In genomic region chr2:76504989-76505388, GRCm38 (mm10) we compare ENCODE assay signal across 18 mouse cellular contexts.
"Had no signal": no experiment of that assay in that cellular context is flagged by ENCODE, and none has a peak within 500 bp of the region (broad histone marks: within the 10 kb centered on the region; RNA-seq: fewer than 3 reads in every experiment).

No protein-coding gene starts in this region.

- H3K4me1 ChIP-seq: lung, embryonic 15.5 days; megakaryocyte, embryonic 14.5 days; midbrain, embryonic 13.5 days; midbrain, embryonic 15.5 days; neural tube, embryonic 13.5 days; neural tube, embryonic 15.5 days had no signal

- H3K27ac ChIP-seq: lung, embryonic 15.5 days; macrophage; midbrain, embryonic 13.5 days; midbrain, embryonic 15.5 days; neural tube, embryonic 13.5 days; neural tube, embryonic 15.5 days had no signal

- H3K4me3 ChIP-seq: lung, embryonic 15.5 days; megakaryocyte, embryonic 14.5 days; midbrain, embryonic 13.5 days; midbrain, embryonic 15.5 days; neural tube, embryonic 13.5 days; neural tube, embryonic 15.5 days had no signal

- H3K36me3 ChIP-seq: lung, embryonic 15.5 days; midbrain, embryonic 13.5 days; midbrain, embryonic 15.5 days; neural tube, embryonic 15.5 days had no signal

- H3K9me3 ChIP-seq: lung, embryonic 15.5 days; megakaryocyte, embryonic 14.5 days; midbrain, embryonic 13.5 days; midbrain, embryonic 15.5 days; neural tube, embryonic 13.5 days; neural tube, embryonic 15.5 days had no signal

- H3K9ac ChIP-seq: liver, postnatal 0 days; lung, embryonic 15.5 days; midbrain, embryonic 13.5 days; midbrain, embryonic 15.5 days; neural tube, embryonic 13.5 days; neural tube, embryonic 15.5 days had no signal

- ATAC-seq: liver, postnatal 0 days; midbrain, embryonic 13.5 days; midbrain, embryonic 15.5 days had no signal

- H3K27me3 ChIP-seq: lung, embryonic 15.5 days; megakaryocyte, embryonic 14.5 days; midbrain, embryonic 13.5 days; midbrain, embryonic 15.5 days; neural tube, embryonic 13.5 days; neural tube, embryonic 15.5 days had no signal

- H3K4me2 ChIP-seq: lung, embryonic 15.5 days; midbrain, embryonic 11.5 days; midbrain, embryonic 13.5 days; midbrain, embryonic 15.5 days; neural tube, embryonic 13.5 days; neural tube, embryonic 15.5 days had no signal

- DNase-seq: liver, postnatal 0 days; lung, adult 2 months; lung, postnatal 10 days; retina, postnatal 1 day; right cerebral cortex, postnatal 25 days; right cerebral cortex, postnatal 4 days; spleen, adult 18-20 months; thymus, adult 18-20 months; thymus, postnatal 14 days; thymus, postnatal 36 days had no signal
